Mouse (Mus musculus): ENCODE measurements around the gene Mink1. TPM values are rescaled to one million over a fixed set of nuclear protein-coding genes. Genes with fewer than 3 reads are reported as not detected.
A peak's percentile ranks its signal among the peaks of the same experiment; 100 is the strongest.
"Not testable (repeated sequence)": the region's sequence is repeated elsewhere in the genome, so short reads cannot be mapped to it uniquely, and the experiment has no call there.

The Mink1 gene
- total RNA-seq, 2 experiments from 2014 or later, result 411 to 445 TPM

DNA sequence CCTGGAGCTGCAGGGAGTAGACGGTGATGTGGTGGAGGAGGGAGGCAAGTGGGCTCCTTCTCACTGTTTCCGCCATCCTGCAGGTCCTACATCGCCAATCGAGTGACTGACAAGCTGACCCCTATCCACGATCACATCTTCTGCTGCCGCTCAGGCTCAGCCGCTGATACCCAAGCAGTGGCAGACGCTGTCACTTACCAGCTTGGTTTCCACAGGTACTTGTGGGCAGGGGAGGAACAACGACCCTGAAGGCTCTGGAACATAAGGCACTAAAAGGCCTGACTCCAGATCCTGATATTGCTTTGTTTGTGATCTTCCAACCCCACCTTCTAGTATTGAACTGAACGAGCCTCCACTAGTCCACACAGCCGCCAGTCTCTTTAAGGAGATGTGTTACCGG, 36.5 kb upstream of the Mink1 start:
- DNase-seq (ENCODE audit: extremely low spot score in 1 of 2, low spot score in 2 of 2), result no peak
- TF ChIP-seq CTCF (IDR thresholded peaks at IDR 0.05), result no peak

DNA sequence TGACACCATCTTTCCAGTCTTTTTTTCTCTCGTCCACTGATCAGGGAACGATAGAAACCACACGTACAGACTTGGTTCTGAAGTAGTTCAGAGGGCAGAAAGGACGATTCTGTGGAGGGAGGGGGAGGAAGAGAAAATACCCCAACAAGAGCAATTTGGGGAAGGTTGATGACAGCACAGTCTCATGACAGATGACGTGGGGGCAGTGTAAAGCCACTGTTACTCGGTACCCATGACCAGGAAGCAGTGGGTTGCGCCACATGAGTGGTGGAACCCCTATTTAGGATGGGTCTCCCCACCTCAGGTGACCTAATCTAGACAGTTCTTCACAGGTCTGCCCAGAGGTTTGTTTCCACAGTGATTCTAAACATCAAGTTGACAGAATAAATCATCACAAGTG, 34.1 kb upstream of the Mink1 start:
- intact Hi-C loops (cut with DNase I), result no loop called here
- no peak overlapping the region for H3K4me3 ChIP-seq
- no peak for TF ChIP-seq CTCF (IDR thresholded peaks at IDR 0.05)
- no peak overlapping the region for H3K27ac ChIP-seq
- DNase-seq (ENCODE audit: extremely low spot score in 1 of 2, low spot score in 2 of 2), result no peak

More for the DNA sequence above, 36.5 kb upstream of the Mink1 start:
- intact Hi-C loops (cut with DNase I), result no loop called here
- Histone ChIP-seq H3K4me3 (peak overlapping the region; percentile 73; the same call in 1 of the 2 replicates), H3K27ac (no peak overlapping the region)

DNA sequence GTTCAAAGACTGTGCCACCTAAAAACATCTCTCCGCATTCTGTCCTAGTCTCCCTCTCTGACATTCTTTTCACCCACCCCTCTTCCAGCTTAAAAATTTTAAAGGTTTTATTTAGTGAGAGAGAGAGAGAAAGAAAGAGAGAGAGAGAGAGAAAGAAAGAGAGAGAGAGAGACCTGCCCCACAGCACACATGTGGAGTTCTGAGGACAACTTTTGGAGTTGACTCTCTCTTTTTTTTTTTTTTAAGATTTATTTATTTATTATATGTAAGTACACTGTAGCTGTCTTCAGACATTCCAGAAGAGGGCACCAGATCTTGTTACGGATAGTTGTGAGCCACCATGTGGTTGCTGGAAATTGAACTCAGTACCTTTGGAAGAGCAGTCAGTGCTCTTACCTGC, 31.6 kb upstream of the Mink1 start:
- DNase-seq (ENCODE audit: extremely low spot score in 1 of 2, low spot score in 2 of 2); intact Hi-C loops (cut with DNase I): not testable (repeated sequence)
- TF ChIP-seq CTCF (IDR thresholded peaks at IDR 0.05), result peak; percentile 8; the same call in 1 of the 2 replicates

DNA sequence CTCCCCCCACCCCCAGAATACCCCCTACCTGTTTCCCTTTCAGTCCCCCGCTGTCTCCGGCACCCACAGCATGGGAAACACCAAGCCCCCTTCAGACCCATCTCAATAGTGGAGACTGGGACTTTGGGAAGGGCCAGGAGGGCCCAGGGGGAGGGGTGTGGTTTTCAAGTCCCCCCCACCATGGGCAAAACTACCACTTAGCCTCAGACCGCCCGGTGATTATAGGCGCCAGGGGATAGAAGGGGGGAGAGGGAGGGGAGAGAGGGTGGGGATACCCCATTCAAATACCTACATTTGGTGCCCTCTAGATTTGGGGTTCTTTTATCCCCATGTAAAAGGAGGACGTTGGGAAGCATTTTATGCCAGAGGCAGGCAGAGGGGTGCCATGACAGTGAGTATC, 29.8 kb upstream of the Mink1 start, which contains the start of gene Gm40193:
Gene Gm40193, minus strand, starts transcription at position 101 of the 400 bp plus-strand sequence.
- no peak for TF ChIP-seq CTCF (IDR thresholded peaks at IDR 0.05)
- Histone ChIP-seq H3K27ac (no peak within 1 kb of the TSS), H3K4me3 (no peak within 1 kb of the TSS)
- DNase-seq (ENCODE audit: extremely low spot score in 1 of 2, low spot score in 2 of 2), result no peak
- intact Hi-C loops (cut with DNase I), result no loop called here

More for the DNA sequence above, 31.6 kb upstream of the Mink1 start:
- not testable (repeated sequence) for H3K4me3 ChIP-seq, H3K27ac ChIP-seq

DNA sequence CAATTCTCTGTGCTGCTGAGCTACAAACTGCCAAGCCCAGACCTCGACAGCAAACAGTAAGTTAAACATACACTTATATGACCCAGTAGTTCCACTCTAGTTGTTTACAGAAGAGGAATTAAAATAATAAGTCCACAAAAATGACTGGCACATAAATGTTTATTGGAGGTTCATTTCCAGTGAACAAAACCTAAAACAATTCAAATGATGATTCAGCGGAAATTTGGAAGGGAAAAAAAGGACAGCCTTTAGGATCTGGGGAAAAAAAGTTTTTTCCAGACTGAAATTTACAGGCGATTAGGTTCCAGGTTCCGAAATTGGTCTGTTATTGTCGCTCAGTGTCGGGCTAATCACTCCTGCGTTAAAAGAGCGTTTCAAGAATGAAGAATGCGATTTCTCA, 23.3 kb upstream of the Mink1 start:
- peak overlapping the region; percentile 77 for H3K27ac ChIP-seq
- DNase-seq (ENCODE audit: extremely low spot score in 1 of 2, low spot score in 2 of 2), result no peak
- H3K4me3 ChIP-seq, result peak overlapping the region; percentile 60
- intact Hi-C loops (cut with DNase I), result no loop called here
- no peak for TF ChIP-seq CTCF (IDR thresholded peaks at IDR 0.05)

DNA sequence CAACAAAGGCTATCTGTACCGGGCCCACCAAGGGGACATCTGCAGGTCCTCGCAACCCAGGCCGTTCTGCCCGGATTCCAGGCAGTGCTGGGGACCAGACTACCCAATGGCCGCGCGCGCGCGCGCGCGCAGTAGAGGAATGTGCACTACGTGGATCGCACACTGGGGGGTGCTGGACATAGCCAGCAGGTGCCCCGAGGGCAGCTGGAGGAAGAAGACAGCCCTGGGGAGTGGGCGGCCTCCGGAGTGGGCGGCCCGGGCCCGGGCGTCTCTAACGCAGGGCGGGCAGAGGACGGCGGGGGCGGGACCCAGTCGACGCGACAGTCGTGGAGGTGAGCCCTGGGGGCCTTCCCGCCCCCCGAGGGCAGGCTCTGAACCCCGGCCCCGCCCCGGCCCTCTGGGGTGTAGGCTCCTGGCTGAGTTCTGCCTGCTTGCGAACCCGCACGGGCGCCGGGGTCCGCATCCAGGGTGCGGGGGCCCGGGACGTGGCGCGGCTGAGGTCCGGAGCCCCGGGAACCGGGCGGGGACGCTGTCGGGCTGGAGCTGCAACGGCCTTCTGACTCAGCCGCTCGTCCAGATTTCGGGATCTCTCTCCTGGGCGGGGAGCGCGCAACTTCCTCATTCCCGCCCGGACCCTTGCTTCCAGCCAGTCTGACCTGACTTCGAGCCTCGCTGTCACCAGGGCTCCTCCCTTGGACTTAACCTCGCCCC, 22.6 kb upstream of the Mink1 start, which contains the start of gene Pld2:
Gene Pld2, plus strand, starts transcription at position 188 of the 711 bp plus-strand sequence.
- H3K27ac ChIP-seq, result peak within 1 kb of the TSS; percentile 77
- TF ChIP-seq CTCF (IDR thresholded peaks at IDR 0.05), result peak; percentile 71
- H3K4me3 ChIP-seq, result peak within 1 kb of the TSS; percentile 60
- intact Hi-C loops (cut with DNase I), result loop anchor here (2.0 kb wide), 2 partner anchors 23 to 65 kb away; partner anchors contain the start of gene Mink1
- peak; percentile 74 to 75 for DNase-seq (ENCODE audit: extremely low spot score in 1 of 2, low spot score in 2 of 2)

DNA sequence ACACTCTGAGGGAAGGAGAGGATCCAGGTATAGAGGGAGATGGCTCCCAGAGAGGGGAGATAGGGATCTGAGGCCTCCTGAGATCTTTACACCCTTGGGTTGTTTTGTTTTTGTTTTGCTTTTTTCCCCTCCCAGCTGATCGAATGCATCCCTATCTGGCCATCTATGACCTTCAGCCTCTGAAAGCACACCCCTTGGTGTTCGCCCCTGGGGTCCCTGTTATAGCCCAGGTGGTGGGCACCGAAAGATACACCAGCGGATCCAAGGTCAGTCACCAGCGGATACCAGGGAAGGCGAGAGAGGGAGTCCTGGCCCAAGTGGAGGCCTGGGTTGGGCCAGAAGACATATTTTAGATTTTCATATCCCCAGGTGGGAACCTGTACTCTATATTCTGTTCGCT, 21.8 kb upstream of the Mink1 start:
- intact Hi-C loops (cut with DNase I), result loop anchor here (2.0 kb wide), 2 partner anchors 22 to 64 kb away; partner anchors contain the start of gene Mink1
- Histone ChIP-seq H3K4me3 (peak overlapping the region; percentile 60), H3K27ac (no peak overlapping the region)
- TF ChIP-seq CTCF (IDR thresholded peaks at IDR 0.05), result no peak
- DNase-seq (ENCODE audit: extremely low spot score in 1 of 2, low spot score in 2 of 2), result no peak

DNA sequence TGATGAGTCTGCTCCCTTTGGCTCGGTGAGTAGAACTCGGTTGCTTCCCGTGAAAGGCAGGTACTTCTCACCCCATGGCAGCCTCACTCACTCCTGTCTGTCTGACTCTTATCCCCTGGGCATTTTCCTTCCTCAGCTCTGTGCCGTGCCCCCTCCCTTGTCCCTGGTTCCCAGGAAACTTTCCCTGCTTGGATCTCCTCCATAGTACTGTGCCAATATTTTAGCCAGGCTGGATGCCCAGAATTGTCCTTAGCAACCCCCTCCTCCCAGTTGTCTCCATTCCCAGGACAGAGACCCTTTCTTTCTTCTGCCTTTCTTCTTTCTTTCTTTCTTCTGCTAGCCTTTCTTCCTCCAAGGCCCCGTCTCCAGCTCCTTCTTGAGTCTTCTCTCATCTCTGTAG, 21.3 kb upstream of the Mink1 start:
- no peak for DNase-seq (ENCODE audit: extremely low spot score in 1 of 2, low spot score in 2 of 2)
- Histone ChIP-seq H3K4me3 (peak overlapping the region; percentile 60), H3K27ac (no peak overlapping the region)
- intact Hi-C loops (cut with DNase I), result loop anchor here (2.0 kb wide), 2 partner anchors 21 to 63 kb away; partner anchors contain the start of gene Mink1
- TF ChIP-seq CTCF (IDR thresholded peaks at IDR 0.05), result no peak

DNA sequence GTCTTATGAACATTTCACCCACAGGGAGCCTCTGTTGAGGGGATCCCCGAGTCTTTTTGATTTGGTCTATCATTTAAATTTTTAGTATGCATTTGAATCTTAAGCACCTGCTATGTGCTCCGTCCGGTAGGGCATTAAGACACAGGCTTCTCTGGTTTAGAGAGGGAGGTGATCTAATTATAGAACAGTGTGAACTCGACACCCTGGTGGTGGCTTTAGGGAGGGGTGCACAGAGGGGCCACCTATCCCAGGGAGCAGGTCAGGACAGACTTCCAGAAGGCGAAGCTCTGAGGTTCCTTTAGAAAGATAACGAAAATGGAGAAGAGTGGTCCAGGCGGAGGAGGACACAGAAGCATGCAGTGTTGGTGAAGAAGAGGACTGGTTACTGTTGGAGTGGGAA, 18.2 kb upstream of the Mink1 start:
- H3K27ac ChIP-seq, result no peak overlapping the region
- intact Hi-C loops (cut with DNase I), result no loop called here
- TF ChIP-seq CTCF (IDR thresholded peaks at IDR 0.05), result no peak
- no peak for DNase-seq (ENCODE audit: extremely low spot score in 1 of 2, low spot score in 2 of 2)
- H3K4me3 ChIP-seq, result no peak overlapping the region

DNA sequence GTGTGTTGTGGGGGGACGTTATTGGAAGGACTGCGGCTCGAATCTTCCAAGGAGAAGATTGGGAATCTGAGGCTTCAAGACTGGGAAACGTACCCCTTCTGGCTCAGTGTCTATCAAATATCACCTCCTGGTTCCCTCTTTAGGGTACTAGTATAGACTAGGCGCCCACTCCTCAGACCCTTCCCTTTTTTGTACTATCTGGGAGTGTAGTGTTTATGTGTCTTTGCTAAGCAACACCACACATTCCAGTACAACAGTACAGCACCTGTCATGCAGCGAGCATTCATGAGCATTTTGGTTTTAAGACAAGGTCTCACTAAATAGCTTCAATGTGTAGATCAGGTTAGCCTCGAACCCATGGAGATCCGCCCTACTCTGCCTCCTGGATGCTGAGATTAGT, 11.2 kb upstream of the Mink1 start:
- no peak overlapping the region for H3K27ac ChIP-seq
- TF ChIP-seq CTCF (IDR thresholded peaks at IDR 0.05), result no peak
- no peak for DNase-seq (ENCODE audit: extremely low spot score in 1 of 2, low spot score in 2 of 2)
- H3K4me3 ChIP-seq, result no peak overlapping the region
- intact Hi-C loops (cut with DNase I), result no loop called here

DNA sequence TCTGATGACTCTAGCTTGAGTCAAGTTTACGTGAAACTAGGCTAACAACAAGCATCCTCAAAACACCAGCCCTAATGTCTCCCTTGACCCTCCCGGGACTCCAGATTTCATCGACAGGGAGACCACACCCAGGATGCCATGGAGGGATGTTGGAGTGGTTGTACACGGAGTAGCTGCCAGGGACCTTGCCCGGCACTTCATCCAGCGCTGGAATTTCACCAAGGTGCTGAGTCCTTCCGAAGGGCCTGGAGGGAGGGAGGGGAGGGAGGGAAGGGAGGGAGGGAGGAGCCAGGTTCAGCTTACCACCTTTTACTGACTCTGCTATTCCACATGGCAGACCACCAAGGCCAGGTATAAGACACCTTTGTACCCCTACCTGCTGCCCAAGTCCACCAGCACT, 8.7 kb upstream of the Mink1 start:
- no peak for TF ChIP-seq CTCF (IDR thresholded peaks at IDR 0.05)
- no peak overlapping the region for H3K27ac ChIP-seq
- no peak overlapping the region for H3K4me3 ChIP-seq
- intact Hi-C loops (cut with DNase I), result no loop called here
- no peak for DNase-seq (ENCODE audit: extremely low spot score in 1 of 2, low spot score in 2 of 2)

DNA sequence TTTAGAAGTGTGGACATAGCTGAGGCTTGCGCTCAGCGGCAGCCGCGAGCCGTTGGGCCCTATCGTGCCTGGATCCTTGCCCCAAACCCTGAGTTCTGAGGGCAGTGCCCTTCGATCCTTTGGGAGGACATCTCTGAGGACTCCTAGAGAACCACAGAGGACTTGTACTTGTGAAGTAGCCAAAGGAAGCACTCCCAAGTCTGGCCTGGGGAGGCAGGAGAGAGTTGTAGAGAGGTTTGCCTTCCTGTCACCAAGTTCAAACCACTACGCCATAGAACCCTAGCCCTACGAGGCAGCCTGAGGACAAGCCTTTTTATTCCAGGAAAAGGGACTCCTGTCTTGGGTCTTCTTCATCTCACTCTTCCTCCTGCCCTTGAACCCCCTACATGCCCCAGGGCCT, 5.1 kb upstream of the Mink1 start:
- no peak for DNase-seq (ENCODE audit: extremely low spot score in 1 of 2, low spot score in 2 of 2)
- no peak; the same call in 1 of the 2 replicates for TF ChIP-seq CTCF (IDR thresholded peaks at IDR 0.05)
- intact Hi-C loops (cut with DNase I), result no loop called here
- no peak overlapping the region for H3K27ac ChIP-seq
- no peak overlapping the region for H3K4me3 ChIP-seq

DNA sequence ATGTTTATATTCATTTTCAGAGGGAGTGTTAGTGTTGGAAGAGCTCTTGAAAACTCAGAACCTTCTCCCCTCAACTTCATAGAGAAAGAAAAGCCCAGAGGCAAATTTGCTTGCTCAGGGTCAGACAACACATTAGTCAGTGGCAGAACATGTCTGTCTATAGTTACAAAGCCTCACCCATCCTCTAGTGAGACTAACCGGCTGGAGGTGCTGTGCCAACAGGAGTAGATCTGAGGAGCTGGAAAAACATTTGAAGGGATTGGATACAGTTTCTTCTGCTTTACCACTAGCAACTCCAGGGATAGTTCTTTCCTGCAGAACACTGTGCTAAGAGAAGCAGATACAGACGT, 769 bp upstream of the Mink1 start:
- peak; percentile 4 for TF ChIP-seq CTCF (IDR thresholded peaks at IDR 0.05)
- Histone ChIP-seq H3K4me3 (peak overlapping the region; percentile 100), H3K27ac (peak overlapping the region; percentile 98)
- intact Hi-C loops (cut with DNase I), result loop anchor here (2.0 kb wide), 2 partner anchors 21 to 37 kb away; partner anchors contain the start of genes Pld2 and Psmb6
- DNase-seq (ENCODE audit: extremely low spot score in 1 of 2, low spot score in 2 of 2), result no peak

Data from left cerebral cortex, adult 2 months (tissue).